Mouse (Mus musculus) G1E (cell line): ENCODE measurements around the gene Ggcx. TPM values are rescaled to one million over a fixed set of nuclear protein-coding genes. Genes with fewer than 3 reads are reported as not detected.

Source experiments
- ATAC-seq: 2 replicates; pipeline ENCODE4 v1.8.0; 2016; ENCODE audit warnings: mild to moderate bottlenecking; ENCODE audit not compliant: insufficient number of reproducible peaks, poor library complexity, low FRiP score, severe bottlenecking; ENCODE audit errors: extremely low read depth
- DNase-seq: peaks from one replicate; pipeline ENCODE4 v3.0.0; 2012; ENCODE audit warnings: low spot score
- H3K27me3 ChIP-seq: 2 replicates; pipeline ENCODE4 v1.6.1; 2012; ENCODE audit warnings: mild to moderate bottlenecking, low read length, inconsistent platforms; ENCODE audit not compliant: insufficient read depth
- H3K36me3 ChIP-seq: replicated peaks from 2 replicates; pipeline ENCODE3; 2012; ENCODE audit warnings: mild to moderate bottlenecking, inconsistent platforms
- H3K4me1 ChIP-seq: 2 replicates; pipeline ENCODE4 v1.6.1; 2012; ENCODE audit warnings: low read depth, low read length, inconsistent platforms, mixed read lengths; ENCODE audit not compliant: insufficient read depth
- H3K4me3 ChIP-seq: 2 replicates; pipeline ENCODE4 v1.5.1; 2012; ENCODE audit warnings: low read depth, mild to moderate bottlenecking, inconsistent platforms, low read length, moderate library complexity, mixed read lengths
- H3K9me3 ChIP-seq: replicated peaks from 2 replicates; pipeline ENCODE4 v1.6.1; 2012; ENCODE audit warnings: inconsistent platforms
- CTCF ChIP-seq: IDR thresholded peaks from 2 replicates; pipeline ENCODE4 v1.5.1; 2012; ENCODE audit warnings: low read depth, low read length, inconsistent platforms, mixed read lengths
- GATA1 ChIP-seq: IDR thresholded peaks from 2 replicates; pipeline ENCODE4 v1.6.1; 2012; ENCODE audit warnings: borderline replicate concordance, low read length, inconsistent platforms, mixed read lengths
- GATA2 ChIP-seq: IDR thresholded peaks from 2 replicates; pipeline ENCODE4 v1.6.1; 2012; ENCODE audit warnings: low read depth, low read length, inconsistent platforms, borderline replicate concordance
- POLR2AphosphoS5 ChIP-seq: IDR thresholded peaks from 2 replicates; pipeline ENCODE4 v1.6.1; 2012; ENCODE audit warnings: low read depth, low read length, inconsistent platforms; ENCODE audit not compliant: insufficient replicate concordance
- TAL1 ChIP-seq: conservative IDR thresholded peaks from 2 replicates; pipeline ENCODE4 v1.6.1; 2012; ENCODE audit warnings: low read depth, low read length, inconsistent platforms, mixed read lengths
- polyA plus RNA-seq: library from polyadenylated mRNA; stranded (reverse); fragments of >175 nt; gene quantifications from 2 replicates; pipeline ENCODE4 v1.2.3, GENCODE M21; 2012
- total RNA-seq, 2 experiments: library from RNA; stranded (forward) in 1 of 2; stranded (reverse) in 1 of 2; fragments of 200-1000 nt in 1 of 2; fragments of >200 nt in 1 of 2; fragmentation: Nextera tagmentation in 1 of 2; gene quantifications; 2 replicates each; pipeline ENCODE4 v1.2.3; 2014 to 2017

Gene Ggcx
- total and polyA plus RNA-seq, 3 experiments = 6.5 to 27.8 (median 9.2) TPM

GRCm38 (mm10) chr6:72385258-72385657, 28.9 kb upstream of the Ggcx start:
- Histone ChIP-seq H3K4me3 (peak overlapping the region; percentile 1; the same call in 1 of the 2 replicates), H3K4me1 (peaks cover 81% of the 10 kb centered on the region), H3K27me3 (no peaks in the 10 kb centered on the region), H3K9me3 (no peaks in the 10 kb centered on the region), H3K36me3 (peaks cover 60% of the 10 kb centered on the region)
- ATAC-seq (no peak), DNase-seq (no peak)
- TF ChIP-seq GATA2 = no peak
- TF ChIP-seq CTCF = no peak

- Histone ChIP-seq H3K27me3 (no peaks in the 10 kb centered on the region), H3K4me3 (no peak overlapping the region; the same call in 1 of the 2 replicates), H3K36me3 (peaks cover 63% of the 10 kb centered on the region), H3K9me3 (no peaks in the 10 kb centered on the region), H3K4me1 (peaks cover 76% of the 10 kb centered on the region)
- DNase-seq (no peak), ATAC-seq (no peak)
- TF ChIP-seq GATA2 (no peak), POLR2AphosphoS5 (no peak), TAL1 (no peak), GATA1 (no peak), CTCF (no peak)
Observed at GRCm38 (mm10) chr6:72386561-72386960, 27.5 kb upstream of the Ggcx start.

GRCm38 (mm10) chr6:72387816-72388215, 26.3 kb upstream of the Ggcx start:
- peaks cover 75% of the 10 kb centered on the region for H3K4me1 ChIP-seq
- no peak for DNase-seq
- H3K4me3 ChIP-seq = peak overlapping the region; percentile 87
- H3K27me3 ChIP-seq = no peaks in the 10 kb centered on the region
- H3K9me3 ChIP-seq = no peaks in the 10 kb centered on the region
- ATAC-seq = no peak
- no peak for TF ChIP-seq TAL1
- H3K36me3 ChIP-seq = peaks cover 68% of the 10 kb centered on the region

- peaks cover 75% of the 10 kb centered on the region for H3K4me1 ChIP-seq
- no peaks in the 10 kb centered on the region for H3K27me3 ChIP-seq
- TF ChIP-seq GATA1 (no peak), TAL1 (no peak), POLR2AphosphoS5 (no peak), CTCF (no peak), GATA2 (no peak)
- H3K36me3 ChIP-seq = peaks cover 68% of the 10 kb centered on the region
- H3K9me3 ChIP-seq = no peaks in the 10 kb centered on the region
- no peak for ATAC-seq
- no peak for DNase-seq
- H3K4me3 ChIP-seq = peak overlapping the region; percentile 87
Observed at GRCm38 (mm10) chr6:72388266-72388665, 25.8 kb upstream of the Ggcx start.

- peak overlapping the region; percentile 87 for H3K4me3 ChIP-seq
- no peak for ATAC-seq
- peaks cover 75% of the 10 kb centered on the region for H3K4me1 ChIP-seq
- no peak for DNase-seq
- H3K36me3 ChIP-seq = peaks cover 73% of the 10 kb centered on the region
- TF ChIP-seq CTCF (no peak), GATA1 (no peak), GATA2 (no peak), POLR2AphosphoS5 (no peak), TAL1 (no peak)
- no peaks in the 10 kb centered on the region for H3K27me3 ChIP-seq
- no peaks in the 10 kb centered on the region for H3K9me3 ChIP-seq
Observed at GRCm38 (mm10) chr6:72388791-72389329, 25.2 kb upstream of the Ggcx start.

- TF ChIP-seq TAL1 = peak; percentile 97
- no peak for TF ChIP-seq CTCF
- Histone ChIP-seq H3K4me3 (peak overlapping the region; percentile 87), H3K4me1 (peaks cover 75% of the 10 kb centered on the region), H3K9me3 (no peaks in the 10 kb centered on the region), H3K36me3 (peaks cover 77% of the 10 kb centered on the region), H3K27me3 (no peaks in the 10 kb centered on the region)
- DNase-seq (peak; percentile 96), ATAC-seq (peak; percentile 84)
Observed at GRCm38 (mm10) chr6:72389471-72389940, 24.6 kb upstream of the Ggcx start.

GRCm38 (mm10) chr6:72389941-72390771, 24.0 kb upstream of the Ggcx start, which contains the start of gene Vamp8:
Vamp8 (minus strand) TSS chr6:72390703.
- Histone ChIP-seq H3K36me3 (peaks cover 77% of the 10 kb centered on the region), H3K27me3 (no peaks in the 10 kb centered on the region), H3K9me3 (no peaks in the 10 kb centered on the region), H3K4me1 (peaks cover 74% of the 10 kb centered on the region), H3K4me3 (peak within 1 kb of the TSS; percentile 87)
- ATAC-seq (peak; percentile 29), DNase-seq (peak; percentile 38)
- TF ChIP-seq POLR2AphosphoS5 (0 out of 2 replicates have a peak, but pooled peaks have one; percentile 53), GATA1 (no peak)
